Comparison of ENCODE assay signal across 27 mouse cellular contexts in the genomic region with DNA sequence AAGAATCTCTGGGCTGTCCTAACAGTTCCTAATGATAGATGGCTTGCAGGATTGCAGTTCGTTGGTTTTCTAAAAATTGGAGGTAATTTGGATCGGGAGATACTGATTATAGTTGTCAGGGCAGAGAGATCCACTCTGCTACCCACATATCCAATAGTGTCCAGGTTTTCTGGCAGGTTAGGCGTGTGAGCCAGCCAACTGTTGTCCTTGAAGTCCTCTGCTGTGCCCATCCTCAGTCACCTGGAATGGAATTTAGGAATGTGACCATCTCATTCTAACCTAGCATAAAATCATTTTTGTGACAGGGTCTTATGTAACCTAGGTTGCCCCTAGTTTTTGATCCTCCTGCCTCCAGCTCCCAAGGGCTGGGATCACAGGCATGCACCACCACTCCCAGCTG. TPM values are rescaled to one million over a fixed set of nuclear protein-coding genes. Genes with fewer than 3 reads are reported as not detected.
DNase-seq lines count a peak whose midpoint lies in the region; ATAC-seq and TF ChIP-seq lines count a peak whose summit lies in the region.
"Had no signal": no experiment of that assay in that cellular context is flagged by ENCODE, and none has a peak within 500 bp of the region (broad histone marks: within the 10 kb centered on the region; RNA-seq: fewer than 3 reads in every experiment).

No protein-coding gene starts in this region.

- H3K27me3 ChIP-seq in midbrain, embryonic 15.5 days (replicated peaks): no peaks in the 10 kb centered on the region
- H3K27me3 ChIP-seq: embryonic facial prominence, embryonic 15.5 days; hindbrain, embryonic 12.5 days had no signal

- no peak overlapping the region for H3K4me2 ChIP-seq in midbrain, embryonic 15.5 days
- H3K4me2 ChIP-seq: embryonic facial prominence, embryonic 15.5 days; hindbrain, embryonic 12.5 days had no signal

- H3K36me3 ChIP-seq in midbrain, embryonic 15.5 days (replicated peaks): no peaks in the 10 kb centered on the region
- H3K36me3 ChIP-seq: embryonic facial prominence, embryonic 15.5 days; forebrain, embryonic 10.5 days; G1E; hindbrain, embryonic 12.5 days had no signal

- H3K9ac ChIP-seq in midbrain, embryonic 15.5 days: no peak overlapping the region
- H3K9ac ChIP-seq: embryonic facial prominence, embryonic 15.5 days; hindbrain, embryonic 12.5 days had no signal

- intact Hi-C loops in left cerebral cortex, adult 2 months (cut with DNase I): no loop called here
- intact Hi-C loops in left cerebral cortex, postnatal 14 days (cut with DNase I): loop anchor here (10.0 kb wide), 2 partner anchors 99 to 529 kb away; no protein-coding TSS in a partner anchor

- 0 out of 2 replicates have a peak, but pooled peaks cover 5% of the 10 kb centered on the region for H3K4me1 ChIP-seq in midbrain, embryonic 15.5 days
- H3K4me1 ChIP-seq: embryonic facial prominence, embryonic 15.5 days; forebrain, embryonic 10.5 days; hindbrain, embryonic 12.5 days had no signal

- TF ChIP-seq CTCF in left cerebral cortex, adult 2 months (IDR thresholded peaks at IDR 0.05): no peak

- peak overlapping the region; percentile 24 for H3K27ac ChIP-seq in left cerebral cortex, adult 2 months
- H3K27ac ChIP-seq in midbrain, embryonic 15.5 days: no peak overlapping the region
- H3K27ac ChIP-seq: embryonic facial prominence, embryonic 15.5 days; forebrain, embryonic 10.5 days; hindbrain, embryonic 12.5 days had no signal

- H3K4me3 ChIP-seq in left cerebral cortex, adult 2 months: no peak overlapping the region
- no peak overlapping the region for H3K4me3 ChIP-seq in midbrain, embryonic 15.5 days
- H3K4me3 ChIP-seq: embryonic facial prominence, embryonic 15.5 days; erythroblast, embryonic 14.5 days; forebrain, embryonic 10.5 days; hindbrain, embryonic 12.5 days had no signal

- no peak for ATAC-seq in CD4-positive, CD25-positive, alpha-beta regulatory T cell, adult 4 months
- ATAC-seq in midbrain, embryonic 15.5 days (replicated peaks): no peak
- ATAC-seq: forebrain, embryonic 14.5 days; hindbrain, embryonic 16.5 days; inflammation-experienced regulatory T-cells, adult 6 months; intestine, postnatal 0 days had no signal

- no peak for DNase-seq in left cerebral cortex, adult 2 months (ENCODE audit: extremely low spot score in 1 of 2, low spot score in 2 of 2)
- DNase-seq in left cerebral cortex, postnatal 14 days (ENCODE audit: low spot score in 2 of 2): no peak
- DNase-seq in cerebellum, adult 18-20 months: peak; percentile 38 to 56
- peak; percentile 71 to 74 for DNase-seq in cerebellum, postnatal 10 days
- no peak for DNase-seq in urinary bladder, adult 18-20 months (ENCODE audit: low spot score in 2 of 2)
- DNase-seq: adrenal gland, adult 2 months; adrenal gland, postnatal 25 days; embryo, embryonic 11 days; gastrocnemius, postnatal 36 days; heart, adult 11 months; heart, postnatal 10 days; heart, postnatal 4 days; kidney, adult 8-10 months had no signal

- no peaks in the 10 kb centered on the region for H3K9me3 ChIP-seq in midbrain, embryonic 15.5 days
- H3K9me3 ChIP-seq: embryonic facial prominence, embryonic 15.5 days; forebrain, embryonic 10.5 days; hindbrain, embryonic 12.5 days had no signal

- WGBS in midbrain, embryonic 15.5 days: 88% methylated on average over 3 of the region's 3 CpGs

RNA-seq across cellular contexts. Expression of gene Rcvrn, which starts 51.7 kb away (rescaled TPM):
- 1 to 10 TPM in 1 of 2 experiments, under 1 TPM in 1; 0.91 to 3.2 TPM for total RNA-seq in left cerebral cortex, adult 2 months (2021)
- total RNA-seq in left cerebral cortex, postnatal 14 days (2021): 1 to 10 TPM; 1.5 to 1.6 TPM
- polyA plus RNA-seq in CD4-positive, CD25-positive, alpha-beta regulatory T cell, adult 4 months (2017; shearing (Covaris generic)): not detected
- polyA plus RNA-seq in midbrain, embryonic 15.5 days (2015; fragmentation: Nextera tagmentation; extraction: Ambion mirVana): not detected in 2 replicates
- total RNA-seq: adrenal gland, postnatal 25 days; common myeloid progenitor, adult 5-6 weeks; G1E; gastrocnemius, postnatal 36 days; heart, postnatal 10 days had no signal
- polyA plus RNA-seq: adrenal gland, adult 2 months; embryonic facial prominence, embryonic 11.5 days; embryonic facial prominence, embryonic 15.5 days; erythroblast, embryonic 14.5 days; forebrain, embryonic 10.5 days; forebrain, embryonic 14.5 days; G1E; heart, embryonic 14.5 days; hindbrain, embryonic 12.5 days; hindbrain, embryonic 16.5 days; inflammation-experienced regulatory T-cells, adult 6 months; intestine, postnatal 0 days had no signal

Comparison
In these comparisons a context has a peak if more than half of its experiments do, and no peak if none do; other contexts are left out.
1. DNase-seq: peak in cerebellum, adult 18-20 months (2 of 2) and cerebellum, postnatal 10 days (2 of 2); none in left cerebral cortex, adult 2 months (0 of 2), left cerebral cortex, postnatal 14 days (0 of 2) and urinary bladder, adult 18-20 months (0 of 2).